8 mouse cellular contexts compared by ENCODE assay signal in the genomic region with DNA sequence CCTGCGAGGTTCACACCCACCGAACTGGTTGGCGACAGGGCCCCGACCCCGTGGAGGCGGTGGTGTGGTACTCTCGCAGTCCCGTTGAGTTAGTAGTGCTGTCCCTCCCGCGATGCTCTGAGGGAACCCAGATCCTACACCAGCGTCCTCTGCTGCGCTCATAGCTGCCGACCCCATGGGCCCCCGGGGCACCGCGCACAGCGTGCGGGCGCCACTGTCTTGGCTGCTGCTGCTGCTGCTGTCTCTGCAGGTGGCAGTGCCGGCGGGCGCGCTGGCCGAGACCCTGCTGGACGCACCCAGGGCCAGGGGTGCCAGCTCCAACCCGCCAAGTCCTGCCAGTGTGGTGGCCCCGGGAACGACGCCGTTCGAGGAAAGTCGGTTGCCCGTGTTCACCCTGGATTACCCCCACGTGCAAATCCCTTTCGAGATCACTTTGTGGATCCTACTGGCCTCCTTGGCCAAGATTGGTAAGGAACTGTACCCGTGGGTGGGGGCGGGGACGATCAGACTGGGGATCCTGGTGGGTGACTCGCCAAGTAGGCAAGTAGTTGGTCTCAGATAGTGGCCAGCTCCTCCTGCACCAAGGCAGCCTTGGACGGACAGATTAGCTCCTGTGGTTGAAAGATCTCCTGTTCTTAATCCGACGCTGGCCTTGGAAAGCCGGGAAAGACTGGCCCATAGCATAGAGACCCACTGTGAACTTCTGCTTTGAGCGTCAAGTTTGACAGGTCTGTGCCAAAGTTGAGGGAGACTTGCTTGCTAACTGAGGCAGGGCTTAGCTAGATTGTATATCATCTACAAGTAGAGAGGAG. TPM values are rescaled to one million over a fixed set of nuclear protein-coding genes. Genes with fewer than 3 reads are reported as not detected.
DNase-seq lines count a peak whose midpoint lies in the region; ATAC-seq and TF ChIP-seq lines count a peak whose summit lies in the region.

No protein-coding gene starts in this region.

- no peaks in the 10 kb centered on the region; the same call in 1 of the 2 replicates for H3K9me3 ChIP-seq in erythroblast, embryonic 14.5 days (ENCODE audit: control insufficient read depth, low read length)
- no peaks in the 10 kb centered on the region for H3K9me3 ChIP-seq in embryonic facial prominence, embryonic 14.5 days (ENCODE audit: control insufficient read depth, low read length)
- no peaks in the 10 kb centered on the region for H3K9me3 ChIP-seq in intestine, embryonic 15.5 days
- H3K9me3 ChIP-seq in lung, postnatal 0 days (ENCODE audit: low read length), result no peaks in the 10 kb centered on the region
- H3K9me3 ChIP-seq in stomach, postnatal 0 days (ENCODE audit: control insufficient read depth, low read length), result no peaks in the 10 kb centered on the region

- peak; percentile 19 for DNase-seq in embryonic facial prominence, embryonic 14.5 days (ENCODE audit: low spot score)
- no peak for DNase-seq in lung, postnatal 0 days (ENCODE audit: low spot score)
- DNase-seq in stomach, postnatal 0 days (ENCODE audit: low spot score), result peak; percentile 42
- no peak for DNase-seq in c-Kit-positive CD71-positive TER-119-positive erythroid progenitor cells, embryonic 14.5 days (ENCODE audit: low spot score)

- TF ChIP-seq EP300 in lung, postnatal 0 days (IDR thresholded peaks at IDR 0.05), result no peak
- TF ChIP-seq EP300 in stomach, postnatal 0 days (optimal IDR thresholded peaks at IDR 0.05), result no peak

- no peaks in the 10 kb centered on the region for H3K36me3 ChIP-seq in erythroblast, embryonic 14.5 days (ENCODE audit: control insufficient read depth)
- no peaks in the 10 kb centered on the region for H3K36me3 ChIP-seq in C2C12 (ENCODE audit: control insufficient read depth, insufficient read depth)
- no peaks in the 10 kb centered on the region for H3K36me3 ChIP-seq in embryonic facial prominence, embryonic 14.5 days (ENCODE audit: control insufficient read depth, insufficient read depth, low read length)
- H3K36me3 ChIP-seq in intestine, embryonic 15.5 days, result no peaks in the 10 kb centered on the region
- no peaks in the 10 kb centered on the region for H3K36me3 ChIP-seq in lung, postnatal 0 days (ENCODE audit: insufficient read depth, low read length)
- H3K36me3 ChIP-seq in stomach, postnatal 0 days (ENCODE audit: control insufficient read depth, insufficient read depth, low read length), result no peaks in the 10 kb centered on the region

- H3K27me3 ChIP-seq in erythroblast, embryonic 14.5 days (ENCODE audit: control insufficient read depth), result peaks cover 59% of the 10 kb centered on the region
- H3K27me3 ChIP-seq in C2C12 (ENCODE audit: control insufficient read depth, insufficient read depth, insufficient read length), result no peaks in the 10 kb centered on the region
- peaks cover 58% of the 10 kb centered on the region for H3K27me3 ChIP-seq in embryonic facial prominence, embryonic 14.5 days (replicated peaks; ENCODE audit: control insufficient read depth, insufficient read depth, low read length)
- H3K27me3 ChIP-seq in intestine, embryonic 15.5 days (replicated peaks), result peaks cover 46% of the 10 kb centered on the region
- peaks cover 33% of the 10 kb centered on the region for H3K27me3 ChIP-seq in lung, postnatal 0 days (replicated peaks; ENCODE audit: insufficient read depth, low read length)
- peaks cover 5% of the 10 kb centered on the region; the same call in 1 of the 2 replicates for H3K27me3 ChIP-seq in stomach, postnatal 0 days (ENCODE audit: control insufficient read depth, insufficient read depth, low read length)

- peak overlapping the region; percentile 92 for H3ac ChIP-seq in C2C12 (ENCODE audit: control insufficient read depth, insufficient read length, low read depth)

- peaks cover 3% of the 10 kb centered on the region for H3K4me1 ChIP-seq in erythroblast, embryonic 14.5 days (ENCODE audit: control insufficient read depth)
- no peaks in the 10 kb centered on the region; the same call in 1 of the 2 replicates for H3K4me1 ChIP-seq in embryonic facial prominence, embryonic 14.5 days (ENCODE audit: control insufficient read depth, insufficient read depth, low read length)
- H3K4me1 ChIP-seq in intestine, embryonic 15.5 days (replicated peaks), result peaks cover 11% of the 10 kb centered on the region
- H3K4me1 ChIP-seq in lung, postnatal 0 days (ENCODE audit: insufficient read depth, low read depth, low read length), result no peaks in the 10 kb centered on the region
- no peaks in the 10 kb centered on the region for H3K4me1 ChIP-seq in stomach, postnatal 0 days (replicated peaks; ENCODE audit: control insufficient read depth, insufficient read depth)

- H3K9ac ChIP-seq in embryonic facial prominence, embryonic 14.5 days (ENCODE audit: low read depth, low read length), result peak overlapping the region; percentile 60
- H3K9ac ChIP-seq in intestine, embryonic 15.5 days, result peak overlapping the region; percentile 42
- H3K9ac ChIP-seq in lung, postnatal 0 days (replicated peaks; ENCODE audit: low read depth), result no peak overlapping the region
- H3K9ac ChIP-seq in stomach, postnatal 0 days (ENCODE audit: low read length), result peak overlapping the region; percentile 61

- H3K4me2 ChIP-seq in embryonic facial prominence, embryonic 14.5 days (ENCODE audit: low read depth, low read length), result peak overlapping the region; percentile 100
- H3K4me2 ChIP-seq in intestine, embryonic 15.5 days (replicated peaks), result peak overlapping the region; percentile 100
- H3K4me2 ChIP-seq in lung, postnatal 0 days (replicated peaks; ENCODE audit: low read depth, low read length), result peak overlapping the region; percentile 97
- H3K4me2 ChIP-seq in stomach, postnatal 0 days (replicated peaks; ENCODE audit: low read depth), result peak overlapping the region; percentile 99

- no peak overlapping the region for H3K27ac ChIP-seq in embryonic facial prominence, embryonic 14.5 days (replicated peaks; ENCODE audit: low read depth, low read length)
- H3K27ac ChIP-seq in intestine, embryonic 15.5 days, result no peak overlapping the region
- no peak overlapping the region for H3K27ac ChIP-seq in lung, postnatal 0 days (ENCODE audit: low read length)
- H3K27ac ChIP-seq in stomach, postnatal 0 days (replicated peaks), result peak overlapping the region; percentile 81

- peak overlapping the region; percentile 18 for H3K4me3 ChIP-seq in erythroblast, embryonic 14.5 days (replicated peaks)
- peak overlapping the region; percentile 32 for H3K4me3 ChIP-seq in C2C12 (ENCODE audit: insufficient read depth, poor library complexity, severe bottlenecking)
- H3K4me3 ChIP-seq in embryonic facial prominence, embryonic 14.5 days (ENCODE audit: low read depth, low read length), result peak overlapping the region; percentile 65
- peak overlapping the region; percentile 59 for H3K4me3 ChIP-seq in intestine, embryonic 15.5 days (replicated peaks)
- peak overlapping the region; percentile 57 for H3K4me3 ChIP-seq in lung, postnatal 0 days (ENCODE audit: low read depth, low read length)
- H3K4me3 ChIP-seq in stomach, postnatal 0 days (ENCODE audit: low read depth, low read length), result peak overlapping the region; percentile 61

- no peak for TF ChIP-seq CTCF in C2C12 (IDR thresholded peaks at IDR 0.05; ENCODE audit: control insufficient read depth, insufficient read depth, insufficient read length)
- TF ChIP-seq CTCF in lung, postnatal 0 days (IDR thresholded peaks at IDR 0.05), result no peak
- no peak for TF ChIP-seq CTCF in stomach, postnatal 0 days (IDR thresholded peaks at IDR 0.05; ENCODE audit: low read depth)

- no peaks in the 10 kb centered on the region for H3K79me3 ChIP-seq in C2C12 (ENCODE audit: low read depth)

- ATAC-seq in erythroblast, adult 5-6 weeks (replicated peaks; ENCODE audit: low FRiP score, poor library complexity, severe bottlenecking), result no peak
- peak; percentile 65; the same call in 1 of the 2 replicates for ATAC-seq in embryonic facial prominence, embryonic 14.5 days (ENCODE audit: low read depth)
- no peak; the same call in none of the 2 replicates for ATAC-seq in intestine, embryonic 15.5 days
- ATAC-seq in lung, postnatal 0 days, result peak; percentile 10; the same call in 1 of the 2 replicates
- ATAC-seq in stomach, postnatal 0 days (ENCODE audit: low FRiP score, low TSS enrichment), result no peak; the same call in 1 of the 2 replicates

- WGBS in embryonic facial prominence, embryonic 14.5 days, result 6% methylated on average over 33 of the region's 44 CpGs
- WGBS in intestine, embryonic 15.5 days, result 5% methylated on average over 44 of the region's 44 CpGs
- 3% methylated on average over 41 of the region's 44 CpGs for WGBS in lung, postnatal 0 days
- 4% methylated on average over 41 of the region's 44 CpGs for WGBS in stomach, postnatal 0 days

- no peaks in the 10 kb centered on the region for H3K79me2 ChIP-seq in C2C12 (ENCODE audit: control insufficient read depth, insufficient read depth)

TF ChIP-seq in C2C12, 6 proteins besides CTCF, POLR2A, EP300 and RAD21:
- no peak for TF ChIP-seq CEBPB (IDR thresholded peaks at IDR 0.05; ENCODE audit: low read depth)
TF ChIP-seq in C2C12: peak in this region for 0.

RNA-seq across cellular contexts. Expression of a gene that starts 1.5 kb away (rescaled TPM):
- polyA plus RNA-seq in erythroblast, embryonic 14.5 days (2012), result not detected in 2 replicates
- not detected in 2 replicates for total RNA-seq in erythroblast, adult 5-6 weeks (2015; ENCODE audit: low replicate concordance)
- total RNA-seq in erythroblast, adult 5-6 weeks (2017; ENCODE audit: low replicate concordance), result not detected in 2 replicates
- polyA plus RNA-seq in C2C12 (2012; fragmentation: generic; extraction: Trizol), result 6.9 TPM
- polyA plus RNA-seq in embryonic facial prominence, embryonic 14.5 days (2014; fragmentation: Nextera tagmentation; extraction: Ambion mirVana), result 1.9 and 2.3 TPM in 2 replicates
- polyA plus RNA-seq in intestine, embryonic 15.5 days (2015; fragmentation: Nextera tagmentation; extraction: Ambion mirVana), result 0.44 and 0.48 TPM in 2 replicates
- 0.11 and 0.13 TPM in 2 replicates for polyA plus RNA-seq in lung, postnatal 0 days (2015; fragmentation: Nextera tagmentation; extraction: Ambion mirVana)
- polyA plus RNA-seq in stomach, postnatal 0 days (2015; fragmentation: Nextera tagmentation; extraction: Ambion mirVana), result 13.9 and 14.2 TPM in 2 replicates

Comparison
In these comparisons a context has a peak if more than half of its experiments do, and no peak if none do; other contexts are left out.
1. ATAC-seq: peak in embryonic facial prominence, embryonic 14.5 days (single experiment) and lung, postnatal 0 days (single experiment); none in erythroblast, adult 5-6 weeks (single experiment), intestine, embryonic 15.5 days (single experiment) and stomach, postnatal 0 days (single experiment).
2. DNase-seq: peak in embryonic facial prominence, embryonic 14.5 days (single experiment) and stomach, postnatal 0 days (single experiment); none in lung, postnatal 0 days (single experiment) and c-Kit-positive CD71-positive TER-119-positive erythroid progenitor cells, embryonic 14.5 days (single experiment).
3. Peak in every context shown above with its lines, with median percentiles within 50 percentile points of each other: H3K4me3 ChIP-seq and H3K4me2 ChIP-seq.